Mouse (Mus musculus): Measurements from ENCODE around the gene Crlf2. TPM values are rescaled to one million over a fixed set of nuclear protein-coding genes. Genes with fewer than 3 reads are reported as not detected.

The Crlf2 gene
- 3.0 and 4.7 TPM in 2 replicates for polyA plus RNA-seq (2014; fragmentation: Nextera tagmentation; extraction: Ambion mirVana)

DNA sequence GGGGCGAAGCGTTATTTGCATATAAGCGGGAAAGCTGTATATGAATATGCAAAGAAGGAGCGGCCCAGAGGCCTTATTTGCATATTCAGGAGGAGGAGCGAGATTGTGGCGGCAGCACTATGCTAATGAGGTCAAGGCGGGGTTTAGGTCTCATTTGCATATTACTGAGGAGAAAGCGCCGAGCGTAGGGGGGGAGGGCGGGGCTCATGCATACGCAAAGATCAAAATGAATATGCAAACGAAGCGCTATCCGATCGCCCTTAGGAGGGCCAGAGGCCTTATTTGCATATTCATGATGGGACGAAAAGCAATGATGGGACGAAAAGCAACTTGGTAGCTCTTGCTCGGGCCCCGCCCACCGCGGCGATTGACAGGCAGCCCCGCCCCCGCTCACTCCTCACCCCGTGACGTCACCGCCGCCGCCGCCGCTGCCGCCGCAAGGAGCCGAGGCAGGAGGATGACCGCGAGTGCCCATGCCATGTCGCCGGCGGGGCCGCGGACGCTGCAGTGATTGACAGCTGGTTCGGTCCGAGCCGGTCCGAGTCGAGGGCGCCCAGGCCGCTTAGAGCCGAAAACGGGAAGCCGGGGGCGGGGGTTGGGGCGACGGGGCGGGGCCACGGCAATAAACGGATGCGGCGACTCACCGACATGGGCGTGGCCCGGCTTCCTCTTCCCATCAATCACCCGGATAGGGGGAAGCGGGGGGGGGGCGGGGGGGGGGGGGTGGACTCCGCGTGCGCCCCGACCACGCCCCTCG lies at the start of gene Crlf2:
Gene Crlf2 (minus strand): TSS at position 590 of the 757 bp plus-strand sequence.
- under 1% methylated on average over 33 of the region's 73 CpGs for WGBS
- no peaks in the 10 kb centered on the region for H3K27me3 ChIP-seq (ENCODE audit: control insufficient read depth, insufficient read depth, low read length)

DNA sequence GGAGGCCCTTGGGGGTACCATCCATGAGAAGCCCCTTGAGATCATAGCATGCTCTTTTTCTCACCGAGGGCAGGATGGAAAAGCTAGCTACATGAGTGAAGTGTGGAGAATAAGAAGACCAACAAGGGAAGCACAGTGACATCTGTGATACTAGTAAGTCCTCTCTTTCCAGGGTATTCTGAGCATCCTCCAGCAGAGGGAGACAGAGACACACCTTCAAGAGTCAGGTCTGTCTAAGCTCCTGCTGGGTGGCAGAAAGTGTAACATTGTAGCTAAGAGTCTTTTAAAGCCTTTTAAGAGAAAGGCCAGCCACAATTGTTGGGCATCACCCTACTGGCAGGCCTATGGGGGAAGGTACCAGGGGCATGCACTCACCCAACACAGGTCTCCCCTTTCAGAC lies 43.8 kb upstream of the Crlf2 start:
- Histone ChIP-seq H3K4me1 (ENCODE audit: control insufficient read depth, insufficient read depth, low read length) (no peaks in the 10 kb centered on the region), H3K4me2 (ENCODE audit: low read depth, severe bottlenecking) (no peak overlapping the region), H3K36me3 (ENCODE audit: control insufficient read depth, insufficient read depth, low read length) (no peaks in the 10 kb centered on the region), H3K27ac (replicated peaks; ENCODE audit: low read depth, low read length) (no peak overlapping the region), H3K9ac (ENCODE audit: low read length) (no peak overlapping the region), H3K4me3 (ENCODE audit: low read depth, low read length) (no peak overlapping the region), H3K9me3 (ENCODE audit: control insufficient read depth, low read length) (no peaks in the 10 kb centered on the region), H3K27me3 (ENCODE audit: control insufficient read depth, insufficient read depth, low read length) (no peaks in the 10 kb centered on the region)
- ATAC-seq (ENCODE audit: insufficient number of reproducible peaks, low FRiP score, low TSS enrichment, low read depth) (no peak), DNase-seq (ENCODE audit: low spot score) (peak; percentile 50)
- 31% methylated on average over 1 of the region's 1 CpGs for WGBS

More for the DNA sequence above, at the start of gene Crlf2:
- Histone ChIP-seq H3K36me3 (ENCODE audit: control insufficient read depth, insufficient read depth, low read length) (peaks cover 5% of the 10 kb centered on the region; the same call in 1 of the 2 replicates), H3K4me2 (ENCODE audit: low read depth, severe bottlenecking) (peak within 1 kb of the TSS; percentile 39), H3K9ac (ENCODE audit: low read length) (peak within 1 kb of the TSS; percentile 49; the same call in 1 of the 2 replicates), H3K9me3 (ENCODE audit: control insufficient read depth, low read length) (peaks cover 15% of the 10 kb centered on the region; the same call in 1 of the 2 replicates), H3K4me3 (ENCODE audit: low read depth, low read length) (peak within 1 kb of the TSS; percentile 53), H3K27ac (replicated peaks; ENCODE audit: low read depth, low read length) (peak within 1 kb of the TSS; percentile 73; the same call in 1 of the 2 replicates), H3K4me1 (ENCODE audit: control insufficient read depth, insufficient read depth, low read length) (no peaks in the 10 kb centered on the region)
- peak; percentile 94 for DNase-seq (ENCODE audit: low spot score)
- ATAC-seq (ENCODE audit: insufficient number of reproducible peaks, low FRiP score, low TSS enrichment, low read depth), result peak; percentile 65

DNA sequence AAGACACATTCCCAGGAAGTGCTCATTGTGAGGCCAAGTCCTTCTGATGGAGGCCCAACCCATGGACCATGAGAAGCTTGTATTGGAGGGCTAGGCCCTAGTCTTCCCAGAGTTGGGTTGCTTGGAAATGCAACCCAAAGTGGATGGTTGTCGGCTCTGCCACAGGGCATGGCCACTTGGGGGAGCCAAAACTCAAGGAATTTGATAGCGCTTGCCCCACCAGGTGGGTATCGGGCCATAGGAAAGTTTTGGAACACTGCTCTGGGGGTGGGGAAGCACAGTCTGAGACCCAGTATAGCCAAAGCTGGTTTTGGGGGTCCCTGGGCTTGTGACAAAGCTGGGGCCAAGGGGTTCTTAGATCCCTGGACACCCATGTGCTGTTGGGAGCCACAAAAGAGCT lies 42.3 kb upstream of the Crlf2 start:
- H3K36me3 ChIP-seq (ENCODE audit: control insufficient read depth, insufficient read depth, low read length), result no peaks in the 10 kb centered on the region
- 22% methylated on average over 3 of the region's 3 CpGs for WGBS
- no peaks in the 10 kb centered on the region for H3K4me1 ChIP-seq (ENCODE audit: control insufficient read depth, insufficient read depth, low read length)
- no peaks in the 10 kb centered on the region for H3K27me3 ChIP-seq (ENCODE audit: control insufficient read depth, insufficient read depth, low read length)
- ATAC-seq (ENCODE audit: insufficient number of reproducible peaks, low FRiP score, low TSS enrichment, low read depth) (peak; percentile 59; the same call in 1 of the 2 replicates), DNase-seq (ENCODE audit: low spot score) (peak; percentile 68)
- no peak overlapping the region for H3K4me2 ChIP-seq (ENCODE audit: low read depth, severe bottlenecking)
- no peak overlapping the region for H3K4me3 ChIP-seq (ENCODE audit: low read depth, low read length)
- no peak overlapping the region for H3K9ac ChIP-seq (ENCODE audit: low read length)
- no peak overlapping the region for H3K27ac ChIP-seq (replicated peaks; ENCODE audit: low read depth, low read length)
- no peaks in the 10 kb centered on the region for H3K9me3 ChIP-seq (ENCODE audit: control insufficient read depth, low read length)

DNA sequence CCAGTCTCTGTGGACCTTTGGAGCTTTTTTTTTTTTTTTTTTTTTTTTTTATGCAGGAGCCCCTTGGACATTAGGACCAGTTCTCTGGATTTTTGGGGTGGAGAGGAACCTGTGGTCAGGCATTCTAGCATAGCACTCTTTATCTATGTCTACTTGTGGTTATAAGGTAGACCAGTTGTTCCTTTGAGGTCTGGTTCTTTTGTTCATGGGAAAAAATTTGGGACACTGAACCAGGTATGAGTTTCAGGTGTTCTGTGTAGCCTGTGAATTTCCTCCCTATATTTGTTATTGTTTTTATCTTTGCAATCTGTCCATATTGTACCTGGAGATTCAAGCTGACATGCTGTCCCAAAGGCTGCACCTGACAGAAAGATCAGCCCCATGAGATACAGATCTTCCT lies 40.1 kb upstream of the Crlf2 start:
- DNase-seq (ENCODE audit: low spot score) (no peak), ATAC-seq (ENCODE audit: insufficient number of reproducible peaks, low FRiP score, low TSS enrichment, low read depth) (no peak)

DNA sequence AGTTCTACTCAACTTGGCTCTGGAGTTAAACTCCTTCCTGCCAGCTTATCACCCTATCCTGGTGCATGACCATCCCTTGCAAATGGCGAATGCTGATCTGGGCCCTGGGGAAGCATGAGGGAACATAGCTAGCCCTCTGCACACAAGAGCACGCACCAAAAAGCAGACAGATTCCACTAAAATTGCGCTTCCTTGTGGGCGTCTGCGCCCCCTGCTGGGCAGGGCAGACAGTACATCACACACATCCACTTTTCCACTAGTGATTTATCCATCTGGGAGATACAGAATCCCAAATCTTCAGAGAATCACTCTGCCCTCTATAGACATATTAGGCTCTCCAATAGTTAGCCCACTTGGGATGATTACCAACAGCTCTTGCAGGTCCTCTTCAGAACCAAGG lies 37.9 kb upstream of the Crlf2 start:
- ATAC-seq (ENCODE audit: insufficient number of reproducible peaks, low FRiP score, low TSS enrichment, low read depth) (no peak), DNase-seq (ENCODE audit: low spot score) (no peak)
- no peak overlapping the region for H3K4me3 ChIP-seq (ENCODE audit: low read depth, low read length)
- 34% methylated on average over 5 of the region's 5 CpGs for WGBS
- H3K9ac ChIP-seq (ENCODE audit: low read length), result no peak overlapping the region
- no peak overlapping the region for H3K27ac ChIP-seq (replicated peaks; ENCODE audit: low read depth, low read length)
- no peaks in the 10 kb centered on the region for H3K36me3 ChIP-seq (ENCODE audit: control insufficient read depth, insufficient read depth, low read length)
- H3K4me1 ChIP-seq (ENCODE audit: control insufficient read depth, insufficient read depth, low read length), result no peaks in the 10 kb centered on the region
- H3K27me3 ChIP-seq (ENCODE audit: control insufficient read depth, insufficient read depth, low read length), result no peaks in the 10 kb centered on the region
- no peak overlapping the region for H3K4me2 ChIP-seq (ENCODE audit: low read depth, severe bottlenecking)
- no peaks in the 10 kb centered on the region for H3K9me3 ChIP-seq (ENCODE audit: control insufficient read depth, low read length)

More for the DNA sequence above, 40.1 kb upstream of the Crlf2 start:
- H3K4me2 ChIP-seq (ENCODE audit: low read depth, severe bottlenecking), result no peak overlapping the region
- no peaks in the 10 kb centered on the region for H3K4me1 ChIP-seq (ENCODE audit: control insufficient read depth, insufficient read depth, low read length)
- no peaks in the 10 kb centered on the region for H3K27me3 ChIP-seq (ENCODE audit: control insufficient read depth, insufficient read depth, low read length)
- no peaks in the 10 kb centered on the region for H3K9me3 ChIP-seq (ENCODE audit: control insufficient read depth, low read length)
- no peak overlapping the region for H3K9ac ChIP-seq (ENCODE audit: low read length)
- no peaks in the 10 kb centered on the region for H3K36me3 ChIP-seq (ENCODE audit: control insufficient read depth, insufficient read depth, low read length)
- no peak overlapping the region for H3K4me3 ChIP-seq (ENCODE audit: low read depth, low read length)
- H3K27ac ChIP-seq (replicated peaks; ENCODE audit: low read depth, low read length), result no peak overlapping the region

DNA sequence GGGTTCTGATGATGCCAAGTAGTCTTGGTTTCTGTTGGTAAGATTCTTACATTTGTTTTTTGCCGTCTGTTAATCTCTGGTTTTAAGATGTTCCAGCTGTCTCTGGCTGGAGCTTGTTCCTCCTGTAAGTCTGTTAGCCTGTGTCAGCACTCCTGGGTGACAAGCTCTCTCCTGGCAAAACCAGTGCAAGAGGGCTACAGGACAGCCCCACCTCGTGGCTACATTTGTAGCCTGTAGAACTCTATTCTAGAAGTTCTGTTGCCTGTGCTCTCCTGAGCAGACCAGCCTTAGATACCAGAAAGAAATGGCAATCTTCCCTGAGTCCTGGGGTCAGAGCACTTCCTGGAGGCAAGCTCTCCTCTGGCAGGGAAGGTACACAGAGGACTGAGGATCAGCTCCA lies 4.0 kb upstream of the Crlf2 start:
- no peak overlapping the region for H3K4me2 ChIP-seq (ENCODE audit: low read depth, severe bottlenecking)
- H3K27ac ChIP-seq (replicated peaks; ENCODE audit: low read depth, low read length), result no peak overlapping the region
- ATAC-seq (ENCODE audit: insufficient number of reproducible peaks, low FRiP score, low TSS enrichment, low read depth) (no peak), DNase-seq (ENCODE audit: low spot score) (no peak)
- WGBS, result 62% methylated on average over 2 of the region's 2 CpGs
- no peaks in the 10 kb centered on the region for H3K36me3 ChIP-seq (ENCODE audit: control insufficient read depth, insufficient read depth, low read length)
- no peaks in the 10 kb centered on the region for H3K4me1 ChIP-seq (ENCODE audit: control insufficient read depth, insufficient read depth, low read length)
- no peak overlapping the region for H3K9ac ChIP-seq (ENCODE audit: low read length)
- H3K9me3 ChIP-seq (ENCODE audit: control insufficient read depth, low read length), result no peaks in the 10 kb centered on the region
- no peak overlapping the region for H3K4me3 ChIP-seq (ENCODE audit: low read depth, low read length)
- H3K27me3 ChIP-seq (ENCODE audit: control insufficient read depth, insufficient read depth, low read length), result no peaks in the 10 kb centered on the region

DNA sequence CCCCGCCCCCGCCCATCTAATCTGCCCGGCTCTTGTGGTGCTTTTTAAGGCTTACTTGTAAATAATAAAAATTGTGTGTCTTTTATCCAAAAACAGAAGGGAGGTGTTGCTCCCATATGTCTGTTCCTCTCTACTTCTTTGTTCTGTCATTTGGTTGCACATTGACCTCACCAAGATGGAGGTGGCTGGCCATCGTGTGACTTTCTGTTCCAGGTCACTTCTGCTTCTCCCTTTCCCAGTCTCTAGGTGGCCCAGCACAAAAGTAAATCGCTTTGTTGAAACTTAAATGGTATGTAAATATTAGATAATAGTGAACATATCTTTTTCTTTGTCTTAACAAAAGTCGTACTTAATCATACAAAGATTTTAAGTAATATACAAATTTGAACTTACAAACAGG lies 398 bp upstream of the Crlf2 start:
- H3K9me3 ChIP-seq (ENCODE audit: control insufficient read depth, low read length), result peaks cover 12% of the 10 kb centered on the region; the same call in 1 of the 2 replicates
- H3K4me2 ChIP-seq (ENCODE audit: low read depth, severe bottlenecking), result peak overlapping the region; percentile 36; the same call in 1 of the 2 replicates
- H3K9ac ChIP-seq (ENCODE audit: low read length), result peak overlapping the region; percentile 49; the same call in 1 of the 2 replicates
- peak overlapping the region; percentile 53 for H3K4me3 ChIP-seq (ENCODE audit: low read depth, low read length)
- ATAC-seq (ENCODE audit: insufficient number of reproducible peaks, low FRiP score, low TSS enrichment, low read depth), result no peak
- H3K36me3 ChIP-seq (ENCODE audit: control insufficient read depth, insufficient read depth, low read length), result peaks cover 5% of the 10 kb centered on the region; the same call in 1 of the 2 replicates
- H3K27ac ChIP-seq (replicated peaks; ENCODE audit: low read depth, low read length), result no peak overlapping the region
- DNase-seq (ENCODE audit: low spot score), result no peak
- no peaks in the 10 kb centered on the region for H3K4me1 ChIP-seq (ENCODE audit: control insufficient read depth, insufficient read depth, low read length)
- no peaks in the 10 kb centered on the region for H3K27me3 ChIP-seq (ENCODE audit: control insufficient read depth, insufficient read depth, low read length)
- WGBS, result 24% methylated on average over 6 of the region's 6 CpGs

DNA sequence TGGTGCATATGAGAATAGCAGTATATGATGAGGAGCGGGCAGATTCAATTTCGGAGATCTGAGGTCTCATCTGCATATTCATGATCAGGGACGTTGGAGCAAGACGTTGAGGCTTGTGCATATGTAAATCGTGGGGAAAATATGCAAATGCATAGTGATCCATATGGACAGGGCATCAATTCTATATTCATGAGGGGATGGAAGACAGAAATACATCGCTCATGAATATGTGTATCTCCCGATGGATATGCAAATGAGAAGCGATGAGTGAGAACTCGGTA lies 730 bp downstream of the Crlf2 start:
- ATAC-seq (ENCODE audit: insufficient number of reproducible peaks, low FRiP score, low TSS enrichment, low read depth) (no peak; the same call in 1 of the 2 replicates), DNase-seq (ENCODE audit: low spot score) (no peak)
- peaks cover 19% of the 10 kb centered on the region; the same call in 1 of the 2 replicates for H3K9me3 ChIP-seq (ENCODE audit: control insufficient read depth, low read length)
- H3K4me2 ChIP-seq (ENCODE audit: low read depth, severe bottlenecking), result peak overlapping the region; percentile 39; the same call in 1 of the 2 replicates
- no peak overlapping the region for H3K9ac ChIP-seq (ENCODE audit: low read length)
- 0 out of 2 replicates have a peak overlapping the region, but pooled peaks have one; percentile 73 for H3K27ac ChIP-seq (replicated peaks; ENCODE audit: low read depth, low read length)
- peak overlapping the region; percentile 53 for H3K4me3 ChIP-seq (ENCODE audit: low read depth, low read length)
- WGBS, result under 1% methylated on average over 9 of the region's 9 CpGs
- peaks cover 5% of the 10 kb centered on the region; the same call in 1 of the 2 replicates for H3K36me3 ChIP-seq (ENCODE audit: control insufficient read depth, insufficient read depth, low read length)
- H3K4me1 ChIP-seq (ENCODE audit: control insufficient read depth, insufficient read depth, low read length), result no peaks in the 10 kb centered on the region
- no peaks in the 10 kb centered on the region for H3K27me3 ChIP-seq (ENCODE audit: control insufficient read depth, insufficient read depth, low read length)
